Mouse (Mus musculus) kidney, postnatal 25 days (tissue): ENCODE data around the gene 1810010H24Rik.
"Not testable (repeated sequence)": the region's sequence is repeated elsewhere in the genome, so short reads cannot be mapped to it uniquely, and the experiment has no call there.

Experiments
- DNase-seq, 2 experiments: peaks; one replicate each; pipeline ENCODE4 v3.0.0; 2021; ENCODE audit warnings: mixed read lengths in 2 of 2

The 1810010H24Rik gene

DNA sequence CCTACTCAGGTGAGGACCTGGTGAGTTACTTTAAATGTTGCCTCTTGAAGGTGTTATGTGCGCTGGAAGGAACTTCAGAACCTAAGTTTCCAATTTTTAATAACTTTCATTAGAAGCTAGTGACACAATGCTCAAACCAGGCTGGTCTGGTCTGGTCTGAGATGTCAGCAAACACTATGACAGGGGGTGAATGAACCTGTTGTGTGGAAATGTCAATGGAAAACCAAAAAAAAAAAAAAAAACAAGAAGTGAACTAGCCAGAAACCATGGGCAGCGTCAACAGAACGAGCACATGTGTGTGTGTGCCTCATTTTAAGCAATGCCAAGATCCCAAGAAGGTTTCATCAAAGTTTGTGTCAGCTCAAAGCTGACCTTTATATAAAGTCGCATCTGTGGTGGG lies 20.1 kb downstream of the 1810010H24Rik start:
- DNase-seq = no peak

DNA sequence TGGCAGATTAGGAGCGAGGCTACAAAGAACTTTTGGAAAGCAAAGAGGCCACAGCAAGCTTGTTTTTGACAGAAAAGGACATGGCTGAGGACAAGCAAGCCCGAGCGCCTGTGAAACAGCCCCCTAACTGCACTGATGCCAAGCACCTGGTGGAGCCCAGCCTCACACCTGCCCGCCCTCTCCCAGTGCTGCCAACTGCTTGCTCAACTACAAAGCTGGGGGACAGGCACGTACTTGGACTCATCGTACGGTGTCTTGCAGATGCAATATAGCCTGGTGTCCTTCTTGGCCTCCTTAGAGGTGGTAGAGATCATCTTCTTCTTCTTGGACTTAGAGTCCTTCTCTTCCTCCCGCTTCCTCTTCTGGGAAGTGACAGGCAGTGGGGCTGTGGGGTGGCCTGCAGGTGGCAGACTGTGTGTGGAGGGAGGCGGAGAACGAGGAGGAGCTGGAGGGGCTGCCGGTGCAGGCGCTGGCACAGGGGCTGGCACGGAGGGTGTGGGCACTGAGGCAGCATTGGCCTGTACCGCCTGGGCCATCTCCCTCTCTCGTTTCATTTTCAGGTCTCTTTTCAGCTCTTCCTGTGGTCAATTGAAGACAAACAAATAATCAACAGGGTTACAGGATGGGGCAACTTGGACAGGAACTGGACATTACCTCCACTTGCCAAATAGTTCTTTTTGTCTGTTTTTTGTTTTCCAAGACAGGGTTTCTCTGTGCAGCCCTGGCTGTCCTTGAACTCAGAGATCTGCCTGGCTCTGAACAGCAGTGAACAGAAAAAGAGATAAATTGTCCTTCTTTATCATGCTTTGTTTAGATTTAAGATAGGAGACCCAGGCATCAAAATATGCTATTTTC lies 21.5 kb downstream of the 1810010H24Rik start:
- DNase-seq = no peak

DNA sequence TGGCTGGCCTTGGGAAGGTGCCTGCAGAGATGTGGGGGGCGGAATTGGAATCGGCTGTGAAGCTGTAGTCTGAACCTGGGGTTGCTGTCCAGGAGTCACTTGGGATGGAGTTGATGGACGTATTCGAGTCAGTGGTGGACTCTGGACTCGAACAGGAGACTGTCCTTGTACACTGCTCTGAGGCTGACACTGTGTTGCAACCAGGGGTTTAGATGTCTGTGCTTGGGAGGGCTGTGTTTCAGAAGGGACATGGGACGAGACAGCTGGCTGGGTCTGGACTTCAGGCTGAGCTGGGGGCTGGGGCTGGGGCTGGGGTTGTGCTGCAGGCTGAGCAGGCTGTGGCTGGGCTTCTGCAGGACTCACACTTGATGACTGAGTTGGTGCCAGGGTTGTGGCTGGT lies 29.4 kb downstream of the 1810010H24Rik start:
- DNase-seq = no peak

DNA sequence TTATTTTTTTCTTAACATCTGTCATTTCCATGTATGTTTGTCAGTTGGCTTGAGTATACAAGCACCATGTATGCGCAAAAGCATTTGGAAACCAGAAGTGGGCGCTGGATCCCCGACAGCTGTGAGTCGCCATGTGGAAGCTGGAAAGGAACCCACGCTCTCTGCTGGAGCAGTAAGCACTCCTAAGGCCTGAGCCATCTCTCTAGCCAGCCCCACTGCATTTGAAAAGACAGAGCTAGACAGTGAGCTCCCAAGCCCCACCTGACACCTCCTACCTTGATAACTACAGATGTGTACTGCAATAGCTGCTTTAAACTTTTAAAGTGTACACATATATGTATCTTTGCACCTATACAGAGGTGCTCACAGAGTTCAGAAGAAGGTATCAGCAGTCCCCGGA lies 31.9 kb downstream of the 1810010H24Rik start:
- no peak for DNase-seq

DNA sequence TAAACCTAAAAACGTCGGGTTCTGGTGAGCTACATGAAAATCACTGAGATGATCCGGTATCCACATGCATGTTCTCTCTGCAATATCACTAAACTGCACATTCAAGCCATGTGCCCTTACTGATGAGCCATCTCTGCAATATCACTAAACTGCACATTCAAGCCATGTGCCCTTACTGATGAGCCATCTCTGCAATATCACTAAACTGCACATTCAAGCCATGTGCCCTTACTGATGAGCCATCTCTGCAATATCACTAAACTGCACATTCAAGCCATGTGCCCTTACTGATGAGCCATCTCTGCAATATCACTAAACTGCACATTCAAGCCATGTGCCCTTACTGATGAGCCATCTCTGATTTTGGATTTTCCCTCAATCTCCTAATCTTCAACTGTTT lies 34.2 kb downstream of the 1810010H24Rik start:
- DNase-seq = not testable (repeated sequence)

DNA sequence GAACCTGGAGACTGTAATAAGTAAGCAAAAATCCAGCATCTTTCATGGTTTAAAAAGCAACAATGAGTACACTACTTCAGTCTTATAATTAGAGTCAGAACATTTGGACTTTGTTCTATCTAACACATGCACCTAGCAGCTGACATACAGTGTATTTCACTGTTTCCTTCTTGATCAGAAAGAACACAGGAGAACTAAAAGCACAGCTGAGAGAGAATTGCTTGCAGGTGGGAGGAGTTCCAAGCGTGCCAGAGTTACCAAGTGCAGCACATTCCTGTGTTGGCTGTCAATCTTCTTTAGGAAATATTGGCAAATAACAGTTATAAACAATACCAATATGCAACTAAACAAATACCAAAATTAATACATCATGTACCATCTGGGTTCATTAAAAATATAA lies 35.5 kb downstream of the 1810010H24Rik start:
- no peak for DNase-seq

DNA sequence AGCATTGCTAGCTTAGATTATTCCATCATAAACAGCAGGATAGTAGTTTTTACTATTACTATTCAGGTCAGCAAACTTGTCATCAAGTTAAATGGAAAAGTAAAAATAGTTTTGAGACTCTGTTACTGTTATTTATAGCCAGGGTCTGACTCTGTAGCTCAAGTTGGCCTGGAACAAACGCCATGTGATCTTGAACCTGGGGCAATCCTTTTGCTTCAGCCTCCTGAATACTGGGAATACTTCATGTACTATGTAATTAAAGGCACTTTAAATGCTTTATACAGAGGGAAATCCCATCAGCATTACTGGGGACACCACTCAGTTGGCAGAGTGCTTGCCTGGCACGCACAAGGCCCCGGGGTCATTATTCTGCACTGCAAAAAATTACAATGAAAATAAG lies 37.6 kb downstream of the 1810010H24Rik start:
- DNase-seq = no peak

DNA sequence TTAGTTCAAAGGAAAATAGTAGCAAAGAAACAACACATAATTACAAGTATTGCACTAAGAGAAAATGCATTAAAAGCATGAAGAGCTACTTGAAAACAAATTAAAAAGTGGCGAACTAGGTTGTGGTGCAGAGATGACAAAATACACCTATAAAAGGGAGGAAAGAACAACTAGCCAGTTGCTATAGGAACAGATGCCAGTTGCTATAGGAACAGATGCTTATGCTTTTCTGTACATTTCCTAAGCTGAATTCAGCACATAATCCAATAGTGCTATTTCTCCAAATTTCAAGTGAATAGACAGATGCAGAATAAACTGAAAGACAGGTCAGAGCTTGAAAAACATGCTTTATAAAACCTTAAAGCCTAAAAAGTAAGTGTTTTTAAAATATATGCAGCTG lies 39.1 kb downstream of the 1810010H24Rik start:
- no peak for DNase-seq

DNA sequence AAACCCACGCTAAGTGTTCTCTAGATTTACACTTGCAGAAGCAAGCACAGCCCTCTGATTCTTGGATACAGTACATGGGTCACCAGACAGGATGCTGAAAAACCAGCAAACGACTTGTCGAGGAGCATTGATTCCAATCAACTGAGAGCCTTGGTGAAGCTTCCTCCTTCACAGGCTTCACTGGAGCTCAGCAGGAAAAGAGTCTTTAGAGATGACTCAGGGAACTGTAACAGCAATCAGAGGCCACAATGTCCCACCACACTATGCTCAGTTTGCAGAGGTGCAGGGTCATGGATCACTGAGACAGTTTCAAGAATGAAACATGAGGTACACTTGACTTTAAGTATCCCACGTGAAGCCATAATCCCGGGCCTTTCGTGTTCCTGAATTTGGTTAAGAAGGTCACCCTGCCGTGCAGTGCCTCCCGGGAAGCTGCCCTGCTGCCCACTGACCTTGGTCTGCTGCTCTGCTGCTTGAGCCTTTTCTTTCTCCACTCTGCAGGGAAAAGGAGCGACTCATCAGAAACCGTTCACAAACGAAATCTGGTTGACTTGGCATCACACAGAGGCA lies 39.8 kb downstream of the 1810010H24Rik start:
- no peak for DNase-seq
